Mouse (Mus musculus) cortical plate, adult 2 months (tissue): ENCODE data around the gene 3100002H09Rik.

Experiments used
- CTCF ChIP-seq: fragments of 200-500 bp; IDR thresholded peaks from 2 replicates; pipeline ENCODE4 v1.5.1; 2011; ENCODE audit warnings: mild to moderate bottlenecking, control low read depth, low read length; ENCODE audit not compliant: insufficient read depth; ENCODE audit errors: extremely low read depth
- POLR2A ChIP-seq: fragments of 200-500 bp; IDR thresholded peaks from 2 replicates; pipeline ENCODE4 v1.6.1; 2011; ENCODE audit warnings: mild to moderate bottlenecking, low read length, control low read depth; ENCODE audit not compliant: insufficient read depth; ENCODE audit errors: extremely low read depth

DNA sequence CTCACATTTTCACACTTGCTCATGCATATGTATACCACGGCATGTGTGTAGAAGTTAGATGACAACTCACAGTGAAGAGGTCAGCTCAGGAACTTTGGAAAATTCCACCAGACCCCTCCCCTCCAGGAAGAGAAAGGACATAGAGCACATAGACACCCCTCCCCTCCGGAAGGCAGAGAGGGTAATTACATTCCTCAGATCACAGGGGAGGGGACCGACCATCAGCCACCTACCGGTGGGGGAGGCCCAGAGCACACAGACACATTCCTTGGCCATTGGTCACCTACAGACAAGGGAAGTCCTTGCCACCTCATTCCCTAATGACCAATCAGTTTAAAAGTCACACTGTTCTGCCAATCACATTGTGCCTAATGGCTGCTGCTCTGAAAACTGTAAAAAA is 20.9 kb upstream of the 3100002H09Rik start:
- TF ChIP-seq CTCF (no peak), POLR2A (no peak)
